Mouse (Mus musculus) kidney, embryonic 14.5 days (tissue): ENCODE data around the gene Ube2b. TPM values are rescaled to one million over a fixed set of nuclear protein-coding genes. Genes with fewer than 3 reads are reported as not detected.

Experiments
- ATAC-seq: fragments of 200-750 bp; cut with Nextera tagmentation; 2 replicates; pipeline ENCODE4 v1.8.0; 2017; ENCODE audit warnings: moderate number of reproducible peaks, mild to moderate bottlenecking, moderate TSS enrichment, moderate library complexity; ENCODE audit not compliant: low FRiP score, low TSS enrichment
- H3K27ac ChIP-seq: fragments of 300-500 bp; sonication (generic); 2 replicates; pipeline ENCODE4 v1.5.1; 2014; ENCODE audit warnings: low read depth, mild to moderate bottlenecking, low read length, moderate library complexity, mixed read lengths
- H3K27me3 ChIP-seq: fragments of 300-500 bp; sonication (generic); 2 replicates; pipeline ENCODE4 v1.6.1; 2014; ENCODE audit warnings: mild to moderate bottlenecking, low read length; ENCODE audit not compliant: control insufficient read depth, insufficient read depth
- H3K36me3 ChIP-seq: fragments of 300-500 bp; sonication (generic); 2 replicates; pipeline ENCODE4 v1.6.1; 2014; ENCODE audit warnings: low read length, mixed read lengths; ENCODE audit not compliant: control insufficient read depth, insufficient read depth
- H3K4me1 ChIP-seq: fragments of 300-500 bp; sonication (generic); 2 replicates; pipeline ENCODE4 v1.6.1; 2014; ENCODE audit warnings: low read length, mixed read lengths; ENCODE audit not compliant: control insufficient read depth, insufficient read depth
- H3K4me2 ChIP-seq: fragments of 300-500 bp; sonication (generic); replicated peaks from 2 replicates; pipeline ENCODE4 v1.6.1; 2014; ENCODE audit warnings: low read depth, mild to moderate bottlenecking, low read length
- H3K4me3 ChIP-seq: fragments of 300-500 bp; sonication (generic); 2 replicates; pipeline ENCODE4 v1.5.1; 2014; ENCODE audit warnings: mild to moderate bottlenecking, low read length
- H3K9ac ChIP-seq: fragments of 300-500 bp; sonication (generic); 2 replicates; pipeline ENCODE4 v1.6.1; 2014; ENCODE audit warnings: low read depth, mild to moderate bottlenecking, low read length, moderate library complexity
- H3K9me3 ChIP-seq: fragments of 300-500 bp; sonication (generic); 2 replicates; pipeline ENCODE4 v1.6.1; 2016; ENCODE audit warnings: low read length; ENCODE audit not compliant: control insufficient read depth
- WGBS: fragments of 180-500 bp; shearing (Covaris S2); extraction: QIAGEN DNeasy Blood & Tissue Kit; methylation state at CpG from one replicate; pipeline ENCODE4 v1.1.7; 2014; 5-methylcytosine and 5-hydroxymethylcytosine counted together
- polyA plus RNA-seq: library from polyadenylated mRNA; unstranded; fragments of >200 nt; fragmentation: Nextera tagmentation; extraction: Ambion mirVana; gene quantifications from 2 replicates; pipeline ENCODE4 v1.2.1, GENCODE M21; 2014

Gene Ube2b
- polyA plus RNA-seq, 1 experiment from 2014 or later: 149 TPM

GRCm38 (mm10) chr11:52011541-52011940 is 11.0 kb upstream of the Ube2b start:
- ATAC-seq: no peak
- Histone ChIP-seq H3K9me3 (no peaks in the 10 kb centered on the region), H3K27me3 (no peaks in the 10 kb centered on the region), H3K4me1 (no peaks in the 10 kb centered on the region), H3K9ac (no peak overlapping the region), H3K4me2 (no peak overlapping the region), H3K36me3 (no peaks in the 10 kb centered on the region; the same call in 1 of the 2 replicates), H3K4me3 (no peak overlapping the region), H3K27ac (no peak overlapping the region)
- 70% methylated on average over 5 of the region's 5 CpGs for WGBS

GRCm38 (mm10) chr11:52011011-52011410 is 10.4 kb upstream of the Ube2b start:
- no peak overlapping the region for H3K4me3 ChIP-seq
- H3K4me2 ChIP-seq: no peak overlapping the region
- H3K27me3 ChIP-seq: no peaks in the 10 kb centered on the region
- H3K27ac ChIP-seq: no peak overlapping the region
- H3K9me3 ChIP-seq: no peaks in the 10 kb centered on the region
- no peaks in the 10 kb centered on the region for H3K4me1 ChIP-seq
- H3K36me3 ChIP-seq: no peaks in the 10 kb centered on the region; the same call in 1 of the 2 replicates
- no peak for ATAC-seq
- H3K9ac ChIP-seq: no peak overlapping the region
- WGBS: 90% methylated on average over 11 of the region's 11 CpGs

GRCm38 (mm10) chr11:52005586-52005985 is 5.0 kb upstream of the Ube2b start:
- peaks cover 17% of the 10 kb centered on the region for H3K4me1 ChIP-seq
- H3K4me2 ChIP-seq: no peak overlapping the region
- H3K9ac ChIP-seq: no peak overlapping the region
- no peak overlapping the region for H3K4me3 ChIP-seq
- 57% methylated on average over 2 of the region's 2 CpGs for WGBS
- no peaks in the 10 kb centered on the region; the same call in 1 of the 2 replicates for H3K36me3 ChIP-seq
- no peak for ATAC-seq
- no peaks in the 10 kb centered on the region for H3K9me3 ChIP-seq
- H3K27me3 ChIP-seq: no peaks in the 10 kb centered on the region
- no peak overlapping the region for H3K27ac ChIP-seq

GRCm38 (mm10) chr11:52003772-52004528 is 3.4 kb upstream of the Ube2b start, which contains the start of gene Cdkl3:
Gene Cdkl3 (plus strand): TSS chr11:52004221.
- peak within 1 kb of the TSS; percentile 76 for H3K4me2 ChIP-seq
- peak within 1 kb of the TSS; percentile 93 for H3K27ac ChIP-seq
- ATAC-seq: peak; percentile 92
- peak within 1 kb of the TSS; percentile 82 for H3K9ac ChIP-seq
- peaks cover 18% of the 10 kb centered on the region for H3K4me1 ChIP-seq
- H3K36me3 ChIP-seq: no peaks in the 10 kb centered on the region; the same call in 1 of the 2 replicates
- WGBS: under 1% methylated on average over 51 of the region's 51 CpGs
- H3K27me3 ChIP-seq: no peaks in the 10 kb centered on the region
- no peaks in the 10 kb centered on the region for H3K9me3 ChIP-seq
- H3K4me3 ChIP-seq: peak within 1 kb of the TSS; percentile 81

GRCm38 (mm10) chr11:52003505-52003771 is 2.9 kb upstream of the Ube2b start:
- Histone ChIP-seq H3K9ac (peak overlapping the region; percentile 82), H3K4me2 (peak overlapping the region; percentile 76), H3K9me3 (no peaks in the 10 kb centered on the region), H3K4me3 (peak overlapping the region; percentile 81), H3K27ac (peak overlapping the region; percentile 93), H3K4me1 (peaks cover 23% of the 10 kb centered on the region), H3K27me3 (no peaks in the 10 kb centered on the region), H3K36me3 (no peaks in the 10 kb centered on the region; the same call in 1 of the 2 replicates)
- WGBS: 13% methylated on average over 4 of the region's 4 CpGs
- ATAC-seq: no peak

- no peaks in the 10 kb centered on the region for H3K27me3 ChIP-seq
- no peaks in the 10 kb centered on the region for H3K9me3 ChIP-seq
- WGBS: 80% methylated on average over 13 of the region's 13 CpGs
- H3K4me1 ChIP-seq: peaks cover 25% of the 10 kb centered on the region
- H3K4me2 ChIP-seq: peak overlapping the region; percentile 76
- peak overlapping the region; percentile 81 for H3K4me3 ChIP-seq
- H3K9ac ChIP-seq: peak overlapping the region; percentile 82
- peak overlapping the region; percentile 93 for H3K27ac ChIP-seq
- H3K36me3 ChIP-seq: no peaks in the 10 kb centered on the region
- no peak for ATAC-seq
Observed at GRCm38 (mm10) chr11:52002842-52003504, 2.4 kb upstream of the Ube2b start.

GRCm38 (mm10) chr11:52001861-52002260 is 1.3 kb upstream of the Ube2b start:
- no peak overlapping the region for H3K27ac ChIP-seq
- no peak overlapping the region for H3K4me2 ChIP-seq

GRCm38 (mm10) chr11:52001341-52001740 is 779 bp upstream of the Ube2b start:
- Histone ChIP-seq H3K4me1 (peaks cover 25% of the 10 kb centered on the region), H3K4me3 (peak overlapping the region; percentile 88; the same call in 1 of the 2 replicates), H3K36me3 (peaks cover 14% of the 10 kb centered on the region), H3K27me3 (no peaks in the 10 kb centered on the region), H3K27ac (peak overlapping the region; percentile 53; the same call in 1 of the 2 replicates), H3K9me3 (no peaks in the 10 kb centered on the region), H3K9ac (no peak overlapping the region; the same call in 1 of the 2 replicates), H3K4me2 (peak overlapping the region; percentile 17)
- WGBS: 58% methylated on average over 10 of the region's 10 CpGs
- ATAC-seq: no peak

More at GRCm38 (mm10) chr11:52001861-52002260, 1.3 kb upstream of the Ube2b start:
- H3K9me3 ChIP-seq: no peaks in the 10 kb centered on the region
- H3K36me3 ChIP-seq: peaks cover 9% of the 10 kb centered on the region
- WGBS: 91% methylated on average over 8 of the region's 8 CpGs
- ATAC-seq: no peak
- no peak overlapping the region for H3K9ac ChIP-seq
- peaks cover 25% of the 10 kb centered on the region for H3K4me1 ChIP-seq
- no peak overlapping the region for H3K4me3 ChIP-seq
- H3K27me3 ChIP-seq: no peaks in the 10 kb centered on the region
